Mouse (Mus musculus) limb, embryonic 14.5 days (tissue): ENCODE measurements around the gene Cdc34. TPM values are rescaled to one million over a fixed set of nuclear protein-coding genes. Genes with fewer than 3 reads are reported as not detected.

ENCODE experiments used
- ATAC-seq: fragments of 200-750 bp; cut with Nextera tagmentation; 2 replicates; pipeline ENCODE4 v1.8.0; 2017; ENCODE audit warnings: low read depth, moderate number of reproducible peaks, moderate TSS enrichment; ENCODE audit not compliant: low FRiP score
- DNase-seq: peaks from one replicate; pipeline ENCODE4 v3.0.0-alpha.2; 2015; ENCODE audit warnings: low spot score
- H3K27ac ChIP-seq: fragments of 300-500 bp; sonication (generic); replicated peaks from 2 replicates; pipeline ENCODE4 v1.5.1; 2014; ENCODE audit warnings: low read depth, mild to moderate bottlenecking, low read length, moderate library complexity, mixed read lengths
- H3K27me3 ChIP-seq: fragments of 300-500 bp; sonication (generic); 2 replicates; pipeline ENCODE4 v1.6.1; 2014; ENCODE audit warnings: low read length, mixed read lengths; ENCODE audit not compliant: control insufficient read depth, insufficient read depth
- H3K36me3 ChIP-seq: fragments of 300-500 bp; sonication (generic); 2 replicates; pipeline ENCODE4 v1.6.1; 2014; ENCODE audit warnings: mild to moderate bottlenecking, low read length, moderate library complexity, mixed read lengths; ENCODE audit not compliant: control insufficient read depth, insufficient read depth
- H3K4me1 ChIP-seq: fragments of 300-500 bp; sonication (generic); 2 replicates; pipeline ENCODE4 v1.6.1; 2014; ENCODE audit warnings: antibody characterized with exemption, low read length, mixed read lengths; ENCODE audit not compliant: control insufficient read depth, insufficient read depth
- H3K4me2 ChIP-seq: fragments of 300-500 bp; sonication (generic); replicated peaks from 2 replicates; pipeline ENCODE4 v1.6.1; 2014; ENCODE audit warnings: low read depth, mild to moderate bottlenecking, low read length, moderate library complexity; ENCODE audit not compliant: severe bottlenecking
- H3K4me3 ChIP-seq: fragments of 300-500 bp; sonication (generic); replicated peaks from 2 replicates; pipeline ENCODE4 v1.5.1; 2014; ENCODE audit warnings: low read length
- H3K9ac ChIP-seq: fragments of 300-500 bp; sonication (generic); 2 replicates; pipeline ENCODE4 v1.6.1; 2014; ENCODE audit warnings: mild to moderate bottlenecking, low read depth, low read length, moderate library complexity; ENCODE audit not compliant: severe bottlenecking
- H3K9me3 ChIP-seq: fragments of 300-500 bp; sonication (generic); 2 replicates; pipeline ENCODE4 v1.6.1; 2016; ENCODE audit warnings: low read length; ENCODE audit not compliant: control insufficient read depth
- POLR2A ChIP-seq: fragments of 200-500 bp; IDR thresholded peaks from 2 replicates; pipeline ENCODE4 v1.8.0; 2012; ENCODE audit warnings: inconsistent platforms, mild to moderate bottlenecking, moderate library complexity, borderline replicate concordance; ENCODE audit not compliant: insufficient read depth, insufficient read length; ENCODE audit errors: extremely low read depth
- WGBS: fragments of 180-500 bp; shearing (Covaris S2); extraction: QIAGEN DNeasy Blood & Tissue Kit; methylation state at CpG from one replicate; pipeline ENCODE4 v1.1.7; 2014; 5-methylcytosine and 5-hydroxymethylcytosine counted together
- polyA plus RNA-seq, 2 experiments: library from polyadenylated mRNA; depleted of rRNA in 1 of 2; stranded (reverse) in 1 of 2; unstranded in 1 of 2; fragments of >200 nt; fragmentation: Nextera tagmentation in 1 of 2; extraction: Ambion mirVana in 1 of 2; gene quantifications; 2 replicates each; pipeline versions ENCODE4 v1.2.1 to v1.2.3; 2012 to 2014

Gene Cdc34
- polyA plus RNA-seq, 2 experiments, result 110 to 138 TPM

DNA sequence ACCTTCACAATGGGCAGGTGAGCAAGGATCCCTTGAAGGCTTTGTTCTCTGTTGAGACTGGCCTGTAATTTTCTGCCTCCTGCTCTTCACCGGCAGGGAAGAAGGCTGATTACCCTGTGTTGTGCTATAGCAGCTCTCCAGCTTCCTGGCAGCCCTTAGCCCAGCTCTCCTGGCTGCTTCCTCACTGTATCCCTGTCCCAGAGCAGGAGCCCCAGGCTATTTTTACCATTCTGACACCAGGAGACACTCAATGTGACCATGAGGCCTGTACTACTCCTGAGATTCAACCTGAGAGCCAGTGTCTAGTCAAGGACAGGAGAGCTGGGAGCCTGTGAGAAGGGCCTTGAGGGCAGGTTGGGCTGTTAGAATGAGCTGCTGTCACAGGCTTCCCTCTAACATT lies 4.7 kb downstream of the Cdc34 start:
- Histone ChIP-seq H3K4me3 (no peak overlapping the region), H3K4me2 (no peak overlapping the region), H3K9ac (no peak overlapping the region), H3K27me3 (no peaks in the 10 kb centered on the region), H3K9me3 (no peaks in the 10 kb centered on the region), H3K36me3 (peaks cover 58% of the 10 kb centered on the region), H3K27ac (no peak overlapping the region), H3K4me1 (peaks cover 11% of the 10 kb centered on the region)
- 100% methylated on average over 1 of the region's 1 CpGs for WGBS
- no peak for DNase-seq
- ATAC-seq, result no peak
- no peak for TF ChIP-seq POLR2A

DNA sequence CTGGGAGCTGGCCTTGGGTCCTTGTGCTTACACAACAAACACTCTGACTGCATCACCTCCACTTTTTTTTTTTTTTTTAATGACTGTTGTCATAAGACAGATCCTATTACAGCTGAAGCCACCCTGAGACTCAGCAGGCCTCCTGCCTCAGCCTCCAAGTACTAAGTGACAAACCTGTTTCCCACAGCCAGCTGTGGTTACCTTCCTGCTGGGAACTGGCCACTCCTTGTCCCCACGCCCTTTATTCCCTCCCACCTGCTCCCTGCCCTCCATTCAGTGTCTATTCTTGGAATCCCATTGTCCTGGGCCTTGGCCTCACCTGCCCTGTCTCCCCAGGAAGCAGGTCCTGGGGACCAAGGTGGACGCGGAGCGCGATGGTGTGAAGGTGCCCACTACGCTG lies 5.5 kb downstream of the Cdc34 start:
- H3K4me2 ChIP-seq, result no peak overlapping the region
- 93% methylated on average over 6 of the region's 6 CpGs for WGBS
- H3K9me3 ChIP-seq, result no peaks in the 10 kb centered on the region; the same call in 1 of the 2 replicates
- no peak overlapping the region for H3K27ac ChIP-seq
- no peaks in the 10 kb centered on the region for H3K27me3 ChIP-seq
- no peak for TF ChIP-seq POLR2A
- peaks cover 58% of the 10 kb centered on the region for H3K36me3 ChIP-seq
- DNase-seq (no peak), ATAC-seq (no peak)
- H3K4me3 ChIP-seq, result no peak overlapping the region
- H3K9ac ChIP-seq, result no peak overlapping the region
- peaks cover 11% of the 10 kb centered on the region for H3K4me1 ChIP-seq

DNA sequence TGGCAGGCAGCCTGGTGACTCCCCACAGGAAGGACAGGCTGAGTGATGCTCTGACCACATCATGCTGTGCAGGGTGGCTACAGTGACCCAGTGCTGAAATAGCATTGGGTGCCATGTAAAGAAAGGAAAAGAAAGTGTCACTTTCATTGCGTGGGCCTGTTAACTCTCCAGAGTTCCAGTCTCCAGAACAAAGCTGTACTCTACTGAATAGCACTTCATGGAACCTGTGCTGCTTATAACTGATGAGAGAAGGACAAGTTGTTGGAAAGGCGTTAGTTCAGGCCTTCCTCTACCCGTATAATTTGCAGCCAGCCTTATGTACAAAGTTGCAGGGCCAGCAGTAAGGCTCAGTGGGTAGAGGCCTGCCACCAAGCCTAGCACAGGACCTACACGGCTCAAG lies 6.7 kb downstream of the Cdc34 start, which contains the start of gene Gzmm:
Gene Gzmm (plus strand): TSS at position 301 of the 400 bp plus-strand sequence.
- no peak for DNase-seq
- no peak within 1 kb of the TSS for H3K9ac ChIP-seq
- TF ChIP-seq POLR2A, result no peak
- no peak within 1 kb of the TSS for H3K4me3 ChIP-seq
- WGBS, result 78% methylated on average over 4 of the region's 4 CpGs
- H3K9me3 ChIP-seq, result no peaks in the 10 kb centered on the region; the same call in 1 of the 2 replicates
- H3K27me3 ChIP-seq, result no peaks in the 10 kb centered on the region
- no peak for ATAC-seq
- H3K36me3 ChIP-seq, result peaks cover 58% of the 10 kb centered on the region
- H3K4me2 ChIP-seq, result no peak within 1 kb of the TSS
- peaks cover 2% of the 10 kb centered on the region; the same call in 1 of the 2 replicates for H3K4me1 ChIP-seq
- no peak within 1 kb of the TSS for H3K27ac ChIP-seq

DNA sequence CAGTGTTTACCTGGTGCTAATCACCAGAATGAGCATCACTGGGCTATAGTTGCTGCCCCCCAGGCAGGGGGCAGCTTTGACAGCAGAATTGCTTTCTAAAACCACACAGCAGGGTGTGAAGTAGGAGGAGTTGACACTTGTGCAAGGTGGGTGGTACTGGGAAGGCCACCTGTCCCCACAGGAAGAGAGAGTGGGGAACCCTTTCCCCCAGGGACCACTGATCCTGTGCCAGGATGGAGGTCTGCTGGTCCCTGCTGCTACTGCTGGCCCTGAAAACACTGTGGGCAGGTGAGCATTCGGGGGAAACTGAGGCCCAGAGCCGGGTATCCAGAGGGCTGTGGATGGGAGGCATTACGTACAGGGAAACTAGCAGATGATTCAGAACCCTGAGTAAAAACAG lies 7.2 kb downstream of the Cdc34 start:
- Histone ChIP-seq H3K4me2 (no peak overlapping the region), H3K36me3 (peaks cover 53% of the 10 kb centered on the region), H3K9me3 (no peaks in the 10 kb centered on the region; the same call in 1 of the 2 replicates), H3K4me1 (no peaks in the 10 kb centered on the region; the same call in 1 of the 2 replicates), H3K27ac (no peak overlapping the region), H3K27me3 (no peaks in the 10 kb centered on the region), H3K4me3 (no peak overlapping the region), H3K9ac (no peak overlapping the region)
- TF ChIP-seq POLR2A, result no peak
- 84% methylated on average over 3 of the region's 3 CpGs for WGBS
- ATAC-seq (no peak), DNase-seq (no peak)

DNA sequence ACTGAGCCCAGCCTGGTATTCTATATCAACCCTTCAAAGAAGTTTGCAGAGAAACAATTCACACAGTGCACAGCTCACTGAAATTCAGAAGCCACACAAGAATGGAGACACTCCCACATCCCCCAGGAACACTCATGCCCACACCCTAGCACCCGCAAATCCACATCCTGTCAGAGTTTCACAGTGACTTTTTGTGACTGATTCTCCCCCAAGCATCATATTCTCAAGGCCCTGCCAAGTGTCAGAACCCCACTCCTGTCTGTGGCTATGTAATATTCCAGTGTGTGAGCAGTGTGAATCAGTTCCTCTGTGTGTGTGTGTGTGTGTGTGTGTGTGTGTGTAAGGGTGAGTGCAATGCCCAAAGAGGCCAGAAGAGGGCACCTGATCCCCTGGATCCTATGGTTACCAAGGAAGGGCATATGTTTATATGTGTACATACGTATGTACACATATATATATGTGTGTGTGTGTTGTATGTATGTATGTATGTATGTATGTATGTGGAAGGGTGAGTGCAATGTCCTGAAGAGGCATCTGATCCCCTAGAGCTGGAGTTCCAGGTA lies 10.1 kb downstream of the Cdc34 start:
- DNase-seq, result no peak
- Histone ChIP-seq H3K4me1 (peaks cover 27% of the 10 kb centered on the region), H3K9me3 (no peaks in the 10 kb centered on the region; the same call in 1 of the 2 replicates), H3K4me3 (no peak overlapping the region), H3K27me3 (no peaks in the 10 kb centered on the region), H3K36me3 (peaks cover 24% of the 10 kb centered on the region), H3K9ac (no peak overlapping the region), H3K4me2 (no peak overlapping the region), H3K27ac (no peak overlapping the region)
- TF ChIP-seq POLR2A, result no peak
- WGBS, result 88% methylated on average over 2 of the region's 2 CpGs
- no peak for ATAC-seq
